Mouse (Mus musculus): ENCODE measurements around the gene Il10rb. TPM values are rescaled to one million over a fixed set of nuclear protein-coding genes. Genes with fewer than 3 reads are reported as not detected.

The Il10rb gene
- polyA plus RNA-seq, 1 experiment from 2014 or later = 64.8 TPM

Other genes starting within 250 kb of the Il10rb start
- gene Olig2, start 180.7 kb upstream of the Il10rb start, polyA plus RNA-seq (2015; fragmentation: Nextera tagmentation; extraction: Ambion mirVana) = not detected in 2 replicates
- 0.13 TPM in 1 of 2 replicates, not detected in the other for gene Olig1, start 136.4 kb upstream of the Il10rb start, polyA plus RNA-seq (2015; fragmentation: Nextera tagmentation; extraction: Ambion mirVana)
- gene Ifnar2, start 33.4 kb upstream of the Il10rb start, polyA plus RNA-seq (2015; fragmentation: Nextera tagmentation; extraction: Ambion mirVana) = 43.9 and 44.5 TPM in 2 replicates
- not detected in 2 replicates for gene Gm21970, start 14.4 kb upstream of the Il10rb start, polyA plus RNA-seq (2015; fragmentation: Nextera tagmentation; extraction: Ambion mirVana)
- 40.1 and 42.0 TPM in 2 replicates for gene Ifnar1, start 79.1 kb downstream of the Il10rb start, polyA plus RNA-seq (2015; fragmentation: Nextera tagmentation; extraction: Ambion mirVana)
- 76.4 and 90.6 TPM in 2 replicates for gene Ifngr2, start 140.9 kb downstream of the Il10rb start, polyA plus RNA-seq (2015; fragmentation: Nextera tagmentation; extraction: Ambion mirVana)
- 31.7 and 32.2 TPM in 2 replicates for gene Tmem50b, start 191.6 kb downstream of the Il10rb start, polyA plus RNA-seq (2015; fragmentation: Nextera tagmentation; extraction: Ambion mirVana)
- gene Dnajc28, start 212.9 kb downstream of the Il10rb start, polyA plus RNA-seq (2015; fragmentation: Nextera tagmentation; extraction: Ambion mirVana) = 2.1 and 2.5 TPM in 2 replicates
- gene Gart, start 240.8 kb downstream of the Il10rb start, polyA plus RNA-seq (2015; fragmentation: Nextera tagmentation; extraction: Ambion mirVana) = 107 and 110 TPM in 2 replicates
- 100 and 101 TPM in 2 replicates for gene Son, start 241.3 kb downstream of the Il10rb start, polyA plus RNA-seq (2015; fragmentation: Nextera tagmentation; extraction: Ambion mirVana)

All from intestine, embryonic 15.5 days (tissue).